Mouse (Mus musculus) myocyte (in vitro differentiated cells): ENCODE measurements around the gene Defb23. TPM values are rescaled to one million over a fixed set of nuclear protein-coding genes. Genes with fewer than 3 reads are reported as not detected.

Source experiments
- H3K27me3 ChIP-seq: one replicate; pipeline ENCODE4 v1.6.1; 2011; ENCODE audit not compliant: control insufficient read depth, insufficient read depth, insufficient read length
- H3K36me3 ChIP-seq: one replicate; pipeline ENCODE4 v1.6.1; 2011; ENCODE audit not compliant: control insufficient read depth, insufficient read depth
- H3K4me2 ChIP-seq: one replicate; pipeline ENCODE4 v1.6.1; 2011; ENCODE audit warnings: low read depth, control low read depth
- H3K4me3 ChIP-seq: one replicate; pipeline ENCODE4 v1.5.1; 2011; ENCODE audit warnings: mild to moderate bottlenecking, control low read depth, moderate library complexity
- H3K79me2 ChIP-seq: one replicate; pipeline ENCODE4 v1.6.1; 2011; ENCODE audit not compliant: control insufficient read depth, insufficient read depth
- H3ac ChIP-seq: one replicate; pipeline ENCODE4 v1.6.1; 2011; ENCODE audit not compliant: control insufficient read depth, insufficient read length
- CEBPB ChIP-seq: IDR thresholded peaks from 2 replicates; pipeline ENCODE4 v1.6.1; 2011; ENCODE audit warnings: mild to moderate bottlenecking, moderate library complexity; ENCODE audit not compliant: poor library complexity, insufficient read depth, severe bottlenecking
- E2F4 ChIP-seq: IDR thresholded peaks from one replicate; pipeline ENCODE4 v1.6.1; 2011; ENCODE audit warnings: mild to moderate bottlenecking, control low read depth, moderate library complexity; ENCODE audit not compliant: insufficient read depth
- MAX ChIP-seq: IDR thresholded peaks from one replicate; pipeline ENCODE4 v1.6.1; 2011; ENCODE audit warnings: low read depth, mild to moderate bottlenecking, control low read depth
- MYOD1 ChIP-seq, 3 experiments: IDR thresholded peaks; one replicate each; pipeline ENCODE4 v1.6.1; 2011; ENCODE audit warnings: control low read depth in 2 of 3, low read depth in 2 of 3, mild to moderate bottlenecking in 2 of 3, moderate library complexity in 1 of 3; ENCODE audit not compliant: insufficient read length in 2 of 3, control insufficient read depth in 1 of 3
- MYOG ChIP-seq, 3 experiments: IDR thresholded peaks; one replicate each; pipeline ENCODE4 v1.6.1; 2011; ENCODE audit warnings: control low read depth in 2 of 3, low read depth in 2 of 3, mild to moderate bottlenecking in 2 of 3; ENCODE audit not compliant: insufficient read length in 2 of 3, control insufficient read depth in 1 of 3, insufficient read depth in 1 of 3
- POLR2A ChIP-seq: IDR thresholded peaks from one replicate; pipeline ENCODE4 v1.6.1; 2011; ENCODE audit warnings: low read depth, mild to moderate bottlenecking, control low read depth, moderate library complexity; ENCODE audit not compliant: insufficient read length
- POLR2AphosphoS2 ChIP-seq: IDR thresholded peaks from one replicate; pipeline ENCODE4 v1.6.1; 2011; ENCODE audit warnings: low read depth, control low read depth; ENCODE audit not compliant: insufficient read length
- REST ChIP-seq: IDR thresholded peaks from one replicate; pipeline ENCODE4 v1.6.1; 2011; ENCODE audit warnings: mild to moderate bottlenecking, control low read depth, moderate library complexity; ENCODE audit not compliant: insufficient read depth, insufficient read length
- SRF ChIP-seq: IDR thresholded peaks from one replicate; pipeline ENCODE4 v1.6.1; 2011; ENCODE audit warnings: low read depth; ENCODE audit not compliant: control insufficient read depth, insufficient read length
- TCF12 ChIP-seq: IDR thresholded peaks from one replicate; pipeline ENCODE4 v1.6.1; 2011; ENCODE audit warnings: mild to moderate bottlenecking, control low read depth; ENCODE audit not compliant: poor library complexity, insufficient read depth, severe bottlenecking
- TCF3 ChIP-seq: IDR thresholded peaks from one replicate; pipeline ENCODE4 v1.6.1; 2011; ENCODE audit warnings: low read depth, control low read depth; ENCODE audit not compliant: insufficient read length
- USF1 ChIP-seq: IDR thresholded peaks from one replicate; pipeline ENCODE4 v1.6.1; 2011; ENCODE audit warnings: low read depth, mild to moderate bottlenecking, control low read depth, moderate library complexity
- polyA plus RNA-seq: library from polyadenylated mRNA; unstranded; fragments of >200 nt; fragmentation: generic; extraction: Trizol; gene quantifications from one replicate; pipeline ENCODE4 v1.2.1, GENCODE M21; 2012; ENCODE audit warnings: missing spikeins

Gene Defb23
- polyA plus RNA-seq, 1 experiment, result not detected

GRCm38 (mm10) chr2:152452101-152452781 lies 12.2 kb downstream of the Defb23 start:
- H3K4me3 ChIP-seq, result no peak overlapping the region
- H3K79me2 ChIP-seq, result no peaks in the 10 kb centered on the region
- TF ChIP-seq POLR2A (no peak), SRF (no peak), REST (no peak), MAX (no peak), MYOD1 (IDR thresholded peaks at IDR 0.05; ENCODE audit: control insufficient read depth in 1 of 3, insufficient read length in 2 of 3, low read depth in 2 of 3) (no peak), E2F4 (no peak), MYOG (IDR thresholded peaks at IDR 0.05; ENCODE audit: control insufficient read depth in 1 of 3, insufficient read depth in 1 of 3, insufficient read length in 2 of 3, low read depth in 2 of 3) (no peak), POLR2AphosphoS2 (no peak), USF1 (no peak), TCF3 (no peak), TCF12 (no peak), CEBPB (no peak)
- no peaks in the 10 kb centered on the region for H3K36me3 ChIP-seq
- no peak overlapping the region for H3ac ChIP-seq
- H3K4me2 ChIP-seq, result no peak overlapping the region
- H3K27me3 ChIP-seq, result peaks cover 8% of the 10 kb centered on the region

GRCm38 (mm10) chr2:152450241-152450640 lies 14.2 kb downstream of the Defb23 start:
- Histone ChIP-seq H3K4me2 (no peak overlapping the region), H3K4me3 (no peak overlapping the region), H3ac (no peak overlapping the region), H3K27me3 (peaks cover 10% of the 10 kb centered on the region), H3K36me3 (no peaks in the 10 kb centered on the region), H3K79me2 (no peaks in the 10 kb centered on the region)
- no peak for TF ChIP-seq POLR2A
- no peak for TF ChIP-seq MAX
- TF ChIP-seq MYOD1 (IDR thresholded peaks at IDR 0.05; ENCODE audit: control insufficient read depth in 1 of 3, insufficient read length in 2 of 3, low read depth in 2 of 3), result no peak
- TF ChIP-seq CEBPB, result no peak
- no peak for TF ChIP-seq TCF3
- TF ChIP-seq POLR2AphosphoS2, result no peak
- TF ChIP-seq TCF12, result no peak
- TF ChIP-seq USF1, result no peak
- TF ChIP-seq SRF, result no peak
- TF ChIP-seq MYOG (IDR thresholded peaks at IDR 0.05; ENCODE audit: control insufficient read depth in 1 of 3, insufficient read depth in 1 of 3, insufficient read length in 2 of 3, low read depth in 2 of 3), result no peak
- TF ChIP-seq E2F4, result no peak
- TF ChIP-seq REST, result no peak

GRCm38 (mm10) chr2:152447461-152447860 lies 17.0 kb downstream of the Defb23 start:
- Histone ChIP-seq H3ac (no peak overlapping the region), H3K27me3 (peaks cover 20% of the 10 kb centered on the region), H3K79me2 (no peaks in the 10 kb centered on the region), H3K36me3 (no peaks in the 10 kb centered on the region), H3K4me2 (no peak overlapping the region), H3K4me3 (no peak overlapping the region)
- TF ChIP-seq TCF3 (no peak), POLR2AphosphoS2 (no peak)

GRCm38 (mm10) chr2:152446642-152447041 lies 17.8 kb downstream of the Defb23 start:
- H3K4me2 ChIP-seq, result no peak overlapping the region
- no peak overlapping the region for H3K4me3 ChIP-seq
- H3K79me2 ChIP-seq, result no peaks in the 10 kb centered on the region
- peaks cover 21% of the 10 kb centered on the region for H3K27me3 ChIP-seq
- H3K36me3 ChIP-seq, result no peaks in the 10 kb centered on the region
- TF ChIP-seq POLR2AphosphoS2 (no peak), SRF (no peak), CEBPB (no peak), POLR2A (no peak), TCF3 (no peak), MYOG (IDR thresholded peaks at IDR 0.05; ENCODE audit: control insufficient read depth in 1 of 3, insufficient read depth in 1 of 3, insufficient read length in 2 of 3, low read depth in 2 of 3) (no peak), REST (no peak), USF1 (no peak), MAX (no peak), MYOD1 (IDR thresholded peaks at IDR 0.05; ENCODE audit: control insufficient read depth in 1 of 3, insufficient read length in 2 of 3, low read depth in 2 of 3) (no peak), E2F4 (no peak), TCF12 (no peak)
- no peak overlapping the region for H3ac ChIP-seq

- Histone ChIP-seq H3ac (no peak overlapping the region), H3K4me3 (no peak overlapping the region), H3K4me2 (no peak overlapping the region), H3K79me2 (no peaks in the 10 kb centered on the region), H3K36me3 (no peaks in the 10 kb centered on the region), H3K27me3 (peaks cover 23% of the 10 kb centered on the region)
- TF ChIP-seq TCF12 (no peak), POLR2A (no peak), CEBPB (no peak)
Measured at GRCm38 (mm10) chr2:152443281-152443680, 21.1 kb downstream of the Defb23 start.
